Mouse (Mus musculus) adrenal gland, postnatal 36 days (tissue): Measurements from ENCODE around the gene Pygm. TPM values are rescaled to one million over a fixed set of nuclear protein-coding genes. Genes with fewer than 3 reads are reported as not detected.

Experiments
- DNase-seq, 2 experiments: peaks; one replicate each; pipeline ENCODE4 v3.0.0; 2021; ENCODE audit warnings: mixed read lengths in 1 of 2
- total RNA-seq, 2 experiments: library from RNA; stranded (reverse); gene quantifications; 2 replicates each; pipeline ENCODE4 v1.2.3; 2021

Gene Pygm
- total RNA-seq, 2 experiments from 2014 or later: 75.6 to 124 TPM

- DNase-seq: peak; percentile 74 to 79
These were observed 755 bp downstream of the Pygm start for GRCm38 (mm10) chr19:6384954-6385353.

- peak in 1 of 2 experiments; percentile 17 for DNase-seq
These were observed 1.2 kb downstream of the Pygm start for GRCm38 (mm10) chr19:6385419-6385818.

- no peak for DNase-seq
These were observed 1.6 kb downstream of the Pygm start for GRCm38 (mm10) chr19:6385821-6386220.

- DNase-seq: no peak
These were observed 2.0 kb downstream of the Pygm start for GRCm38 (mm10) chr19:6386234-6386633.

- DNase-seq: peak; percentile 69 to 77
These were observed 3.8 kb downstream of the Pygm start for GRCm38 (mm10) chr19:6388006-6388405.

GRCm38 (mm10) chr19:6389803-6390202 is 5.6 kb downstream of the Pygm start:
- DNase-seq: no peak

- no peak for DNase-seq
These were observed 6.1 kb downstream of the Pygm start for GRCm38 (mm10) chr19:6390251-6390650.

- no peak for DNase-seq
These were observed 8.7 kb downstream of the Pygm start for GRCm38 (mm10) chr19:6392743-6393393.

- DNase-seq: no peak
These were observed 9.4 kb downstream of the Pygm start for GRCm38 (mm10) chr19:6393637-6394036.

- no peak for DNase-seq
These were observed 12.0 kb downstream of the Pygm start for GRCm38 (mm10) chr19:6396237-6396636.

GRCm38 (mm10) chr19:6397582-6398249 is 13.5 kb downstream of the Pygm start:
- DNase-seq: no peak

- peak; percentile 76 to 83 for DNase-seq
These were observed 14.5 kb downstream of the Pygm start for GRCm38 (mm10) chr19:6398447-6399284.

GRCm38 (mm10) chr19:6399285-6400095 is 15.3 kb downstream of the Pygm start, which contains the start of gene Rasgrp2:
Rasgrp2 (plus strand) TSS chr19:6399340.
- peak; percentile 67 to 76 for DNase-seq

- peak in 1 of 2 experiments; percentile 42 for DNase-seq
These were observed 16.2 kb downstream of the Pygm start for GRCm38 (mm10) chr19:6400096-6401086.

- DNase-seq: peak; percentile 83 to 88
These were observed 17.1 kb downstream of the Pygm start for GRCm38 (mm10) chr19:6401131-6401815.

- DNase-seq: peak in 1 of 2 experiments; percentile 61
These were observed 17.8 kb downstream of the Pygm start for GRCm38 (mm10) chr19:6401951-6402350.

GRCm38 (mm10) chr19:6403869-6404268 is 19.7 kb downstream of the Pygm start:
- no peak for DNase-seq

GRCm38 (mm10) chr19:6405433-6405832 is 21.2 kb downstream of the Pygm start:
- no peak for DNase-seq

GRCm38 (mm10) chr19:6407109-6407508 is 22.9 kb downstream of the Pygm start:
- no peak for DNase-seq
